20 mouse cellular contexts compared by ENCODE assay signal in the genomic region with DNA sequence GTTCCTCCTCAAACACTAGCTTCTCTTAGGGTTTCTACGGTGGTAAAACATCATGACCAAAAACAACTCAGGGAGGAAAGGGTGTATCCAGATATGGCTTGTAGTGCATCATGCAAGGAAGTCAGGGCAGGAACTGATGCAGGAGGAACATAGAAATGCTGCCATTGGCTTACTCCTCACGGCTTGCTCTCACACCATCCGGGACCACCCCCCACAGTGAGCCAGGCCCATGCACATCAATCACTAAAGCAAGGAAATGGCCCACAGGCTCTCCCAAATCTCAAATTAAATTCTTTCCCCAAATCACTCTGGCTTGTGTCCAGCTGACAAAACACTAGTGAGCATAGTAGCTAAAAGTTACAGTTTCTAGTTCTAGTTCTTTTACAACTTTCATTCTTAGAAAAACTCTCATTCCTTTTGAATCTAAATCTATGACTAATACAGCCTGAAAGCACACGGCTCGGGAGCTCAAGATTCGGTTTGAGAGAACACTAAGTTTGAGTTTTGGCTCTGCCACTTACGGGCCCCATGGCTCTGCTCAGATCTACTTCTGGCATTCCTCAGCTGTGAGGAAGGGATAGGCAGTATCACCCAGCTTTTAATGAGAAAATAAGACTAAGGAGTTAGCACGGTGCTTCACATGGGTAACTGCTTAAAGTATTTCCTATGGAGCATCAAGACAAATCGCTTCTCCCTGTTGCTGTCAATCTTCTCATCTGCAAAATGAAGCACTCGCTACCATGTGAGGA. TPM values are rescaled to one million over a fixed set of nuclear protein-coding genes. Genes with fewer than 3 reads are reported as not detected.
DNase-seq lines count a peak whose midpoint lies in the region; ATAC-seq and TF ChIP-seq lines count a peak whose summit lies in the region.
"Had no signal": no experiment of that assay in that cellular context is flagged by ENCODE, and none has a peak within 500 bp of the region (broad histone marks: within the 10 kb centered on the region; RNA-seq: fewer than 3 reads in every experiment).

No protein-coding gene starts in this region.

- no peaks in the 10 kb centered on the region for H3K4me1 ChIP-seq in kidney, adult 2 months (ENCODE audit: control insufficient read depth, insufficient read depth, low read length)
- H3K4me1 ChIP-seq in embryonic facial prominence, embryonic 14.5 days (ENCODE audit: control insufficient read depth, insufficient read depth, low read length) = no peaks in the 10 kb centered on the region
- H3K4me1 ChIP-seq in limb, embryonic 14.5 days (ENCODE audit: control insufficient read depth, insufficient read depth, low read length) = peaks cover 8% of the 10 kb centered on the region; the same call in 1 of the 2 replicates
- H3K4me1 ChIP-seq: midbrain, embryonic 13.5 days had no signal

- ATAC-seq in embryonic facial prominence, embryonic 14.5 days (ENCODE audit: low read depth) = no peak
- ATAC-seq in limb, embryonic 14.5 days (ENCODE audit: low FRiP score, low read depth) = peak; percentile 79
- ATAC-seq: inflammation-experienced regulatory T-cells, adult 6 months; midbrain, embryonic 13.5 days had no signal

- H3K27ac ChIP-seq in kidney, adult 2 months (ENCODE audit: insufficient read depth, low read depth, low read length) = no peak overlapping the region
- peak overlapping the region; percentile 8; the same call in 1 of the 2 replicates for H3K27ac ChIP-seq in embryonic facial prominence, embryonic 14.5 days (replicated peaks; ENCODE audit: low read depth, low read length)
- peak overlapping the region; percentile 59; the same call in 1 of the 2 replicates for H3K27ac ChIP-seq in limb, embryonic 14.5 days (replicated peaks; ENCODE audit: low read depth, low read length)
- H3K27ac ChIP-seq: layer of hippocampus, adult 2 months; midbrain, embryonic 13.5 days had no signal

- peak; percentile 10 to 27 for DNase-seq in kidney, postnatal 4 days
- no peak for DNase-seq in kidney, adult 2 months
- peak; percentile 49 for DNase-seq in embryo, embryonic 10.5 days (ENCODE audit: low spot score)
- peak; percentile 26 for DNase-seq in embryonic facial prominence, embryonic 14.5 days (ENCODE audit: low spot score)
- peak; percentile 58 for DNase-seq in limb, embryonic 14.5 days (ENCODE audit: low spot score)
- DNase-seq in layer of hippocampus, postnatal 14 days (ENCODE audit: low spot score in 2 of 2) = no peak
- no peak for DNase-seq in thymus, postnatal 10 days (ENCODE audit: low spot score in 2 of 2)
- DNase-seq: adrenal gland, postnatal 14 days; cerebellum, adult 9-10 months; gastrocnemius, postnatal 36 days; heart, postnatal 36 days; left cerebral cortex, postnatal 4 days; lung, postnatal 4 days; thymus, postnatal 4 days had no signal

- no peaks in the 10 kb centered on the region for H3K27me3 ChIP-seq in kidney, adult 2 months (replicated peaks; ENCODE audit: control insufficient read depth, insufficient read depth, low read length)
- H3K27me3 ChIP-seq in embryonic facial prominence, embryonic 14.5 days (replicated peaks; ENCODE audit: control insufficient read depth, insufficient read depth, low read length) = no peaks in the 10 kb centered on the region
- no peaks in the 10 kb centered on the region for H3K27me3 ChIP-seq in limb, embryonic 14.5 days (ENCODE audit: control insufficient read depth, insufficient read depth, low read length)
- H3K27me3 ChIP-seq: midbrain, embryonic 13.5 days had no signal

- no peak for TF ChIP-seq POLR2A in kidney, adult 2 months (IDR thresholded peaks at IDR 0.05; ENCODE audit: low read depth, low read length)
- TF ChIP-seq POLR2A in limb, embryonic 14.5 days (IDR thresholded peaks at IDR 0.05; ENCODE audit: borderline replicate concordance, extremely low read depth, insufficient read depth, insufficient read length) = no peak

- TF ChIP-seq CTCF in kidney, adult 2 months (conservative IDR thresholded peaks at IDR 0.05; ENCODE audit: insufficient read depth, insufficient read length, low read depth, low read length) = no peak

- H3K4me2 ChIP-seq in embryonic facial prominence, embryonic 14.5 days (ENCODE audit: low read depth, low read length) = no peak overlapping the region
- H3K4me2 ChIP-seq in limb, embryonic 14.5 days (replicated peaks; ENCODE audit: low read depth, low read length, severe bottlenecking) = no peak overlapping the region
- H3K4me2 ChIP-seq: heart, embryonic 11.5 days; midbrain, embryonic 13.5 days had no signal

- H3K4me3 ChIP-seq in kidney, adult 2 months (ENCODE audit: insufficient read depth, low read depth, low read length) = no peak overlapping the region
- H3K4me3 ChIP-seq in embryonic facial prominence, embryonic 14.5 days (ENCODE audit: low read depth, low read length) = no peak overlapping the region
- no peak overlapping the region for H3K4me3 ChIP-seq in limb, embryonic 14.5 days (replicated peaks; ENCODE audit: low read length)
- H3K4me3 ChIP-seq: layer of hippocampus, adult 2 months; midbrain, embryonic 13.5 days; myocyte had no signal

- no peaks in the 10 kb centered on the region for H3K9me3 ChIP-seq in embryonic facial prominence, embryonic 14.5 days (ENCODE audit: control insufficient read depth, low read length)
- H3K9me3 ChIP-seq in limb, embryonic 14.5 days (ENCODE audit: control insufficient read depth, low read length) = no peaks in the 10 kb centered on the region
- H3K9me3 ChIP-seq: G1E; midbrain, embryonic 13.5 days had no signal

- WGBS in kidney, adult 2 months = 57% methylated on average over 10 of the region's 10 CpGs
- WGBS in embryonic facial prominence, embryonic 14.5 days = 42% methylated on average over 10 of the region's 10 CpGs
- 30% methylated on average over 10 of the region's 10 CpGs for WGBS in limb, embryonic 14.5 days

- no peaks in the 10 kb centered on the region; the same call in 1 of the 2 replicates for H3K36me3 ChIP-seq in kidney, adult 2 months (ENCODE audit: control insufficient read depth, insufficient read depth, low read length)
- peaks cover 20% of the 10 kb centered on the region for H3K36me3 ChIP-seq in embryonic facial prominence, embryonic 14.5 days (ENCODE audit: control insufficient read depth, insufficient read depth, low read length)
- H3K36me3 ChIP-seq in limb, embryonic 14.5 days (ENCODE audit: control insufficient read depth, insufficient read depth, low read length) = peaks cover 15% of the 10 kb centered on the region

- H3K9ac ChIP-seq in embryonic facial prominence, embryonic 14.5 days (ENCODE audit: low read depth, low read length) = no peak overlapping the region
- no peak overlapping the region for H3K9ac ChIP-seq in limb, embryonic 14.5 days (ENCODE audit: low read depth, low read length, severe bottlenecking)
- H3K9ac ChIP-seq: midbrain, embryonic 13.5 days had no signal

RNA-seq across cellular contexts. Expression of gene Primpol, which starts 15.9 kb away (rescaled TPM):
- 1.1 and 1.4 TPM in 2 replicates for polyA plus RNA-seq in kidney, adult 2 months (2012; rRNA removed)
- polyA plus RNA-seq in embryonic facial prominence, embryonic 14.5 days (2014; fragmentation: Nextera tagmentation; extraction: Ambion mirVana) = 10.0 and 16.5 TPM in 2 replicates
- polyA plus RNA-seq in limb, embryonic 14.5 days (2012; rRNA removed) = 10.1 and 10.3 TPM in 2 replicates
- 13.9 and 16.8 TPM in 2 replicates for polyA plus RNA-seq in limb, embryonic 14.5 days (2014; fragmentation: Nextera tagmentation; extraction: Ambion mirVana)
- 1 to 10 TPM; 4.2 to 6.0 TPM for total RNA-seq in layer of hippocampus, postnatal 14 days (2021)

RNA-seq across cellular contexts. Expression of gene Casp3, which starts 16.0 kb away (rescaled TPM):
- polyA plus RNA-seq in kidney, adult 2 months (2012; rRNA removed) = 7.1 and 9.2 TPM in 2 replicates
- polyA plus RNA-seq in embryonic facial prominence, embryonic 14.5 days (2014; fragmentation: Nextera tagmentation; extraction: Ambion mirVana) = 79.2 and 86.3 TPM in 2 replicates
- polyA plus RNA-seq in limb, embryonic 14.5 days (2012; rRNA removed) = 47.5 and 54.0 TPM in 2 replicates
- polyA plus RNA-seq in limb, embryonic 14.5 days (2014; fragmentation: Nextera tagmentation; extraction: Ambion mirVana) = 71.3 and 72.1 TPM in 2 replicates
- 10 to 100 TPM; 25.5 to 25.9 TPM for total RNA-seq in layer of hippocampus, postnatal 14 days (2021)

RNA-seq across cellular contexts. Expression of gene Cenpu, which starts 49.3 kb away (rescaled TPM):
- 0.33 and 0.67 TPM in 2 replicates for polyA plus RNA-seq in kidney, adult 2 months (2012; rRNA removed)
- polyA plus RNA-seq in embryonic facial prominence, embryonic 14.5 days (2014; fragmentation: Nextera tagmentation; extraction: Ambion mirVana) = 12.4 and 16.8 TPM in 2 replicates
- 10.1 and 11.5 TPM in 2 replicates for polyA plus RNA-seq in limb, embryonic 14.5 days (2012; rRNA removed)
- 11.0 and 11.2 TPM in 2 replicates for polyA plus RNA-seq in limb, embryonic 14.5 days (2014; fragmentation: Nextera tagmentation; extraction: Ambion mirVana)
- 1 to 10 TPM; 1.4 to 1.7 TPM for total RNA-seq in layer of hippocampus, postnatal 14 days (2021)

Comparison
In these comparisons a context has a peak if more than half of its experiments do, and no peak if none do; other contexts are left out.
1. DNase-seq: peak in kidney, postnatal 4 days (2 of 2), embryo, embryonic 10.5 days (single experiment), embryonic facial prominence, embryonic 14.5 days (single experiment) and limb, embryonic 14.5 days (single experiment); none in kidney, adult 2 months (single experiment), layer of hippocampus, postnatal 14 days (0 of 2) and thymus, postnatal 10 days (0 of 2).